Mouse (Mus musculus): ENCODE results near the gene Hoxa5. TPM values are rescaled to one million over a fixed set of nuclear protein-coding genes. Genes with fewer than 3 reads are reported as not detected.

Gene Hoxa5
- polyA plus RNA-seq, 1 experiment from 2014 or later = 1.8 TPM

- Histone ChIP-seq H3K27ac (no peak overlapping the region), H3K4me3 (no peak overlapping the region), H3K9me3 (no peaks in the 10 kb centered on the region), H3K27me3 (ENCODE audit: insufficient read depth, poor library complexity, severe bottlenecking) (peaks cover 100% of the 10 kb centered on the region), H3K4me1 (replicated peaks) (peaks cover 6% of the 10 kb centered on the region), H3K36me3 (no peaks in the 10 kb centered on the region)
- no peak for DNase-seq (ENCODE audit: low spot score)
- WGBS = 1% methylated on average over 38 of the region's 38 CpGs
Measured at GRCm38 (mm10) chr6:52228475-52229465, 24.4 kb upstream of the Hoxa5 start.

GRCm38 (mm10) chr6:52227470-52228222 lies 23.3 kb upstream of the Hoxa5 start:
- no peaks in the 10 kb centered on the region for H3K9me3 ChIP-seq
- H3K27me3 ChIP-seq (ENCODE audit: insufficient read depth, poor library complexity, severe bottlenecking) = peaks cover 100% of the 10 kb centered on the region
- H3K4me3 ChIP-seq = no peak overlapping the region
- H3K4me1 ChIP-seq (replicated peaks) = peaks cover 4% of the 10 kb centered on the region; the same call in 1 of the 2 replicates
- DNase-seq (ENCODE audit: low spot score) = no peak
- H3K36me3 ChIP-seq = no peaks in the 10 kb centered on the region
- no peak overlapping the region for H3K27ac ChIP-seq
- 3% methylated on average over 11 of the region's 11 CpGs for WGBS

GRCm38 (mm10) chr6:52226569-52227257 lies 22.3 kb upstream of the Hoxa5 start:
- DNase-seq (ENCODE audit: low spot score) = no peak
- Histone ChIP-seq H3K4me3 (no peak overlapping the region), H3K4me1 (replicated peaks) (peaks cover 8% of the 10 kb centered on the region; the same call in 1 of the 2 replicates), H3K27ac (no peak overlapping the region), H3K27me3 (ENCODE audit: insufficient read depth, poor library complexity, severe bottlenecking) (peaks cover 100% of the 10 kb centered on the region), H3K9me3 (no peaks in the 10 kb centered on the region), H3K36me3 (no peaks in the 10 kb centered on the region)
- 4% methylated on average over 26 of the region's 26 CpGs for WGBS

- no peak overlapping the region for H3K4me3 ChIP-seq
- H3K27ac ChIP-seq = no peak overlapping the region
- H3K4me1 ChIP-seq (replicated peaks) = peaks cover 16% of the 10 kb centered on the region
- 3% methylated on average over 69 of the region's 69 CpGs for WGBS
- H3K36me3 ChIP-seq = no peaks in the 10 kb centered on the region
- H3K9me3 ChIP-seq = no peaks in the 10 kb centered on the region
- DNase-seq (ENCODE audit: low spot score) = no peak
- H3K27me3 ChIP-seq (ENCODE audit: insufficient read depth, poor library complexity, severe bottlenecking) = peaks cover 100% of the 10 kb centered on the region
Measured at GRCm38 (mm10) chr6:52225612-52226568, 21.5 kb upstream of the Hoxa5 start.

GRCm38 (mm10) chr6:52224895-52225611 lies 20.7 kb upstream of the Hoxa5 start:
- 2% methylated on average over 36 of the region's 36 CpGs for WGBS
- H3K27me3 ChIP-seq (ENCODE audit: insufficient read depth, poor library complexity, severe bottlenecking) = peaks cover 100% of the 10 kb centered on the region
- H3K4me1 ChIP-seq (replicated peaks) = peaks cover 16% of the 10 kb centered on the region

GRCm38 (mm10) chr6:52223939-52224760 lies 19.8 kb upstream of the Hoxa5 start:
- peaks cover 16% of the 10 kb centered on the region for H3K4me1 ChIP-seq (replicated peaks)
- no peak overlapping the region for H3K4me3 ChIP-seq
- no peak for DNase-seq (ENCODE audit: low spot score)
- WGBS = 2% methylated on average over 24 of the region's 24 CpGs
- no peak overlapping the region for H3K27ac ChIP-seq
- H3K9me3 ChIP-seq = no peaks in the 10 kb centered on the region
- H3K36me3 ChIP-seq = no peaks in the 10 kb centered on the region
- H3K27me3 ChIP-seq (ENCODE audit: insufficient read depth, poor library complexity, severe bottlenecking) = peaks cover 100% of the 10 kb centered on the region

More at GRCm38 (mm10) chr6:52224895-52225611, 20.7 kb upstream of the Hoxa5 start:
- H3K36me3 ChIP-seq = no peaks in the 10 kb centered on the region
- H3K27ac ChIP-seq = no peak overlapping the region
- no peak overlapping the region for H3K4me3 ChIP-seq
- no peak for DNase-seq (ENCODE audit: low spot score)
- no peaks in the 10 kb centered on the region for H3K9me3 ChIP-seq

GRCm38 (mm10) chr6:52222729-52223128 lies 18.3 kb upstream of the Hoxa5 start:
- Histone ChIP-seq H3K4me1 (replicated peaks) (peaks cover 16% of the 10 kb centered on the region), H3K9me3 (no peaks in the 10 kb centered on the region), H3K36me3 (no peaks in the 10 kb centered on the region), H3K27me3 (ENCODE audit: insufficient read depth, poor library complexity, severe bottlenecking) (peaks cover 100% of the 10 kb centered on the region), H3K4me3 (no peak overlapping the region), H3K27ac (no peak overlapping the region)
- DNase-seq (ENCODE audit: low spot score) = no peak
- 8% methylated on average over 13 of the region's 13 CpGs for WGBS

GRCm38 (mm10) chr6:52221993-52222685 lies 17.8 kb upstream of the Hoxa5 start:
- no peak for DNase-seq (ENCODE audit: low spot score)
- peak overlapping the region; percentile 53 for H3K4me3 ChIP-seq
- H3K27ac ChIP-seq = no peak overlapping the region
- no peaks in the 10 kb centered on the region for H3K9me3 ChIP-seq
- H3K4me1 ChIP-seq (replicated peaks) = peaks cover 22% of the 10 kb centered on the region
- H3K27me3 ChIP-seq (ENCODE audit: insufficient read depth, poor library complexity, severe bottlenecking) = peaks cover 100% of the 10 kb centered on the region
- WGBS = 7% methylated on average over 21 of the region's 21 CpGs
- no peaks in the 10 kb centered on the region for H3K36me3 ChIP-seq

- DNase-seq (ENCODE audit: low spot score) = peak; percentile 90
- no peak within 1 kb of the TSS for H3K27ac ChIP-seq
Measured at GRCm38 (mm10) chr6:52221337-52221992, 17.1 kb upstream of the Hoxa5 start, which contains the start of gene Hoxa7. Hoxa7 (minus strand) TSS chr6:52221854.

GRCm38 (mm10) chr6:52220865-52221310 lies 16.5 kb upstream of the Hoxa5 start:
- no peak for DNase-seq (ENCODE audit: low spot score)
- Histone ChIP-seq H3K4me3 (peak overlapping the region; percentile 53), H3K9me3 (no peaks in the 10 kb centered on the region), H3K27me3 (ENCODE audit: insufficient read depth, poor library complexity, severe bottlenecking) (peaks cover 100% of the 10 kb centered on the region), H3K4me1 (replicated peaks) (peaks cover 25% of the 10 kb centered on the region), H3K36me3 (no peaks in the 10 kb centered on the region), H3K27ac (no peak overlapping the region)
- 7% methylated on average over 12 of the region's 12 CpGs for WGBS

More at GRCm38 (mm10) chr6:52221337-52221992, 17.1 kb upstream of the Hoxa5 start, which contains the start of gene Hoxa7:
- peaks cover 26% of the 10 kb centered on the region for H3K4me1 ChIP-seq (replicated peaks)
- H3K36me3 ChIP-seq = no peaks in the 10 kb centered on the region
- H3K4me3 ChIP-seq = peak within 1 kb of the TSS; percentile 53
- H3K9me3 ChIP-seq = no peaks in the 10 kb centered on the region
- 1% methylated on average over 46 of the region's 46 CpGs for WGBS
- H3K27me3 ChIP-seq (ENCODE audit: insufficient read depth, poor library complexity, severe bottlenecking) = peaks cover 100% of the 10 kb centered on the region
